Mouse (Mus musculus) neural tube, postnatal 0 days (tissue): Measurements from ENCODE around the gene Sarm1. TPM values are rescaled to one million over a fixed set of nuclear protein-coding genes. Genes with fewer than 3 reads are reported as not detected.

Source experiments
- polyA plus RNA-seq: library from polyadenylated mRNA; unstranded; fragments of >200 nt; fragmentation: Nextera tagmentation; extraction: Ambion mirVana; gene quantifications from 2 replicates; pipeline ENCODE4 v1.2.1, GENCODE M21; 2015

Sarm1 gene
- polyA plus RNA-seq: 30.9 and 37.9 TPM in 2 replicates

GRCm38 (mm10) chr11:78497544-78498522 is at the start of gene Sarm1:
Gene Sarm1, minus strand, starts transcription at chr11:78497754.

GRCm38 (mm10) chr11:78536080-78536689 is 38.6 kb upstream of the Sarm1 start, which contains the start of the genes Tnfaip1 and Ift20:
Gene Tnfaip1, minus strand, starts transcription at chr11:78536332.
Gene Ift20, plus strand, starts transcription at chr11:78536361.

GRCm38 (mm10) chr11:78512025-78512957 is 14.7 kb upstream of the Sarm1 start, which contains the start of the genes Tmem199 and Poldip2:
Gene Tmem199, minus strand, starts transcription at chr11:78512172.
Gene Poldip2, plus strand, starts transcription at chr11:78512193.

DNA sequence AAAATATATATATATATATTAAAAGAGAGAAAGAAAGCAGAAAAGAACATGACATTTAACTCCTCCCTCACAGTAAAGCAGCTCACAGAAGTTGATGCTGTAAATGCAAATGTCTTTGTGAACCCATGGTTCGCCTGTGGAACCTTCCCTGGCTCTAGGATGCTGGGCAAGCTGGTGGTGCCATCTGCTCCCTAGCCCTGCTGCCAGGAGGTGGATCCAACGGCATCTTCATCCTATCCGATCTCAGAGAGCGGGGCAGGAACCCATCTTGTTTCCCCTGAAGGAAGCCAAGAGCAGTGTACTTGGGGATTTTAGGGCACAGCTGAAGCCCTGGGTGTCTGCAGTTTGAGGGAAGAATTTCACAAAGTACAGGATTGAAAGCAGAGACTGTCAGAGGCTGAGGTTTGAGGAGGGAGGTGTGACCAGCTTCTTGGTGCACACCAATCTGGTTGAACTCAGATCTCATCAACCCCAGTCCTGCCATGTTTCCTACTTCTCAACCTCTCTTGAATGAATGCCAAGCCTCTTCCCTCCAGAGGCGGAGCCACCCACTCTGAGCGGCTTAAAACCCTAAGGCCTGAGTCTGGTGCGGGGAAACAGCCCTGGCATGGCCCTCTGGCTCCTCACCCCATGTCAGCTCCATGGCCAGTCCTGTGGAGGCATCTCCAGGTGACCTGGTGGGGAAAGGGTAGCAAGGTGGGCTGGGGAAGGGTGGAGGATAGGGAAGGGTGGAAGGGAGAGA is 5.5 kb upstream of the Sarm1 start, which contains the start of gene Sebox:
TSS of gene Sebox (plus strand) at position 539 of the 742 bp plus-strand sequence.

GRCm38 (mm10) chr11:78499004-78499403 is 1.4 kb upstream of the Sarm1 start, which contains the start of gene Vtn:
Gene Vtn, plus strand, starts transcription at chr11:78499091.

GRCm38 (mm10) chr11:78465568-78466180 is 31.9 kb downstream of the Sarm1 start, which contains the start of gene Slc46a1:
Gene Slc46a1, plus strand, starts transcription at chr11:78465697.

Other genes starting within 250 kb of the Sarm1 start
- gene 2610507B11Rik, start 236.0 kb downstream of the Sarm1 start, polyA plus RNA-seq: 90.2 and 105 TPM in 2 replicates
- gene BC030499, start 206.9 kb downstream of the Sarm1 start, polyA plus RNA-seq: 0.13 and 0.22 TPM in 2 replicates
- 7.5 and 7.9 TPM in 2 replicates for gene Spag5, start 196.2 kb downstream of the Sarm1 start, polyA plus RNA-seq
- gene Aldoc, start 174.8 kb downstream of the Sarm1 start, polyA plus RNA-seq: 1,117 and 1,134 TPM in 2 replicates
- gene Pigs, start 169.3 kb downstream of the Sarm1 start, polyA plus RNA-seq: 90.8 and 112 TPM in 2 replicates
- 97.8 and 99.2 TPM in 2 replicates for gene Unc119, start 154.3 kb downstream of the Sarm1 start, polyA plus RNA-seq
- not detected in 2 replicates for gene Foxn1, start 111.2 kb downstream of the Sarm1 start, polyA plus RNA-seq
- not detected in 2 replicates for gene Slc13a2, start 75.5 kb downstream of the Sarm1 start, polyA plus RNA-seq
- 20.6 and 23.2 TPM in 2 replicates for gene Slc46a1, start 32.1 kb downstream of the Sarm1 start, polyA plus RNA-seq
- gene Vtn, start 1.3 kb upstream of the Sarm1 start, polyA plus RNA-seq: 134 and 170 TPM in 2 replicates
- 0.12 TPM in 1 of 2 replicates, not detected in the other for gene Sebox, start 5.7 kb upstream of the Sarm1 start, polyA plus RNA-seq
- 84.7 and 90.1 TPM in 2 replicates for gene Tmem199, start 14.4 kb upstream of the Sarm1 start, polyA plus RNA-seq
- 167 and 168 TPM in 2 replicates for gene Poldip2, start 14.4 kb upstream of the Sarm1 start, polyA plus RNA-seq
- gene Tnfaip1, start 38.6 kb upstream of the Sarm1 start, polyA plus RNA-seq: 49.3 and 51.3 TPM in 2 replicates
- gene Ift20, start 38.6 kb upstream of the Sarm1 start, polyA plus RNA-seq: 131 and 141 TPM in 2 replicates
- 51.4 and 53.5 TPM in 2 replicates for gene Tmem97, start 53.0 kb upstream of the Sarm1 start, polyA plus RNA-seq
- gene Nlk, start 199.6 kb upstream of the Sarm1 start, polyA plus RNA-seq: 19.9 and 21.2 TPM in 2 replicates